Mouse (Mus musculus): ENCODE data around the gene Myo6. TPM values are rescaled to one million over a fixed set of nuclear protein-coding genes. Genes with fewer than 3 reads are reported as not detected.

The Myo6 gene
- total RNA-seq (2021), result 10 to 100 TPM; 25.1 to 32.3 TPM
- long read RNA-seq, experiment 1, partial matches to known transcripts, result 5 of 11 reads
- long read RNA-seq, experiment 1, other reads (novel, unspliced or antisense), result 6 of 11 reads
- long read RNA-seq, experiment 2, partial matches to known transcripts, result 0 of 6 reads
- long read RNA-seq, experiment 2, other reads (novel, unspliced or antisense), result 6 of 6 reads

- DNase-seq, result peak; percentile 99
Measured at GRCm38 (mm10) chr9:80164611-80165474, at the start of gene Myo6. TSS of gene Myo6 (plus strand) at chr9:80165031.

GRCm38 (mm10) chr9:80145992-80146587, 18.7 kb upstream of the Myo6 start:
- DNase-seq, result no peak

DNA sequence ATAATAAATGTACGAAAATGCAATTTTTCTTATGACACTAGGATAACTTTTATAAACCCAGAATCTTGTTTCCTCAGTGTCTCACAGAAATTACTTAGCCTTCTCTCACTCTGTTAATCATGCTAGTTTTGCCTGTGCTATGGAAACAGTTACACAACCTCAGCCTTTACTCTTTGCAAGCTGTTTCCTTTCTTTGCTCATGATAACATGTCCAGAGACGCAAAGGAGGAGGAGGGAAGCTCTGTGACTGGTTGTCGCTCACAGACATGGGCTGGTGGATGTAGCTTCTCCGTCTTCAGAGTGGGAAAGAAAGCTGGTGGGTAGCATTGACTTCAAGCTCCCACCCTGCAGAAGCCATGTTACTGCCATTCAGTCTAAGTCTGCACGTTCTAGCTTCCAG, 15.2 kb upstream of the Myo6 start:
- DNase-seq, result no peak

DNA sequence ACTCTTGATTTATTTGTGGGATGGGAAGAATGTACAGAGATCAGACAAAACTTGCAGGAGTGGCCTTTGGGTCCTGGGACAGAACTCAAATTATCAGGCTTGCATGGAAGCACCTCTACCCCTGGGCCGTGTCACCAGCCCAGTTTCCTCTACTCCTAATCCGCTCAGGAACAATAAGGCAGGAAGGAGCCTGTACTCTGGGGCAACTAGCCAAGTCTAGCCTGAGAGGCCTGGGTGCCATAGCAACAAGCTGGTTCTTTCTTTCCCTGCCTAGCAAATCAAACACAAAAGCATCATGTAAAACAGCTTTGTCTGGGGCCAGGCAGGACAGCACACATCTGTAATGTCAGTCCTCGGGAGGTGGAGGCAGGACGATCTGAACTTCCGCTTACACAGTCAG, 9.6 kb upstream of the Myo6 start:
- peak; percentile 50 for DNase-seq

DNA sequence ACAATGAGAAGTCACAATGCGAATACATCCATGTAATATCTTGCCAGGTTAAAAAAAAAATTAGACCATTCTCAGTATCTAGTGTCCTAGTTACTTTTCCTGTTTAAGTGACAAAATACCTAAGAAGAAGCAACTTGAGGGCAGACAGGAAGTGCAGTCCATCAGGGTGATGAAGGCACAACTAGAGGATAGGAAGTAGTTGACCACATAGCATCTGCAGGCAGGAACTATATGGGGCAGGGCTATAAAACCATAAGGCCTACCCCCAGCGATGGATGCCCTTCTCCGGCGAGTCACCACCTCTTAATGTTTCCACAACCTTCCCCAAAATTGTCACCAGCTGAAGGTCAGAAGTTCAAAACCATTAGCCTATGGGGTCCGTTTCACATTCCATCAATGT, 8.1 kb upstream of the Myo6 start:
- no peak for DNase-seq

- DNase-seq, result no peak
Measured at GRCm38 (mm10) chr9:80157840-80158465, 6.9 kb upstream of the Myo6 start.

GRCm38 (mm10) chr9:80158937-80159336, 5.9 kb upstream of the Myo6 start:
- no peak for DNase-seq

GRCm38 (mm10) chr9:80161451-80161850, 3.4 kb upstream of the Myo6 start:
- DNase-seq, result no peak

DNA sequence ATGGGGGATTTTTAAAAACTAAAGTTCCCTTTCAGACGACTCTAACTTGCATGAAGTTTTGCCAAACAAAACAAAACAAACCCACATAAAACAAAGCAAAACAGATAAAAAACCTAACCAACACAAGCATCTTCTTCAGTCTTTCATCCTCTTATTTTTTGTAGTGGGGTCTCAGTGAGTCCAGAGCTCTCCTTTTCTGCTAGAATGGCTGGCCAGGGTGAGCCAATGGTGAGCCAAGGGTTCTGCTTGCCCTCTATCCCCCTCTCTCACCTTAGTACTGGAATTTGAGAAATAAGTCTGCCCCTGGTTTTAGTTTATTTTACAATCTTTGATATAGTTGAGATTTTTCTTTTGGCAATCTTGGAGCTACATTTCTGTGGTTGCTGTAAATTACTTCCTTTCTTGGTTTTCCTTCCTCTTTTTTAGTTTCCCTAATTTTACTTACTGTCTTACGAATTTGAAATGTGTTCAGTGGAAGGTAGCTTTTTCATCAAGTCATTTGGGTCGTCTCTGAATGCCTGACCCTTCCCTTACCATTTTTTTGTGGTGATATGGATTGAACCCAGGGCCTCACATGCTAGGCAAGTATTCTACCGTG, 1.6 kb upstream of the Myo6 start:
- no peak for DNase-seq

GRCm38 (mm10) chr9:80164191-80164590, 640 bp upstream of the Myo6 start:
- no peak for DNase-seq

DNA sequence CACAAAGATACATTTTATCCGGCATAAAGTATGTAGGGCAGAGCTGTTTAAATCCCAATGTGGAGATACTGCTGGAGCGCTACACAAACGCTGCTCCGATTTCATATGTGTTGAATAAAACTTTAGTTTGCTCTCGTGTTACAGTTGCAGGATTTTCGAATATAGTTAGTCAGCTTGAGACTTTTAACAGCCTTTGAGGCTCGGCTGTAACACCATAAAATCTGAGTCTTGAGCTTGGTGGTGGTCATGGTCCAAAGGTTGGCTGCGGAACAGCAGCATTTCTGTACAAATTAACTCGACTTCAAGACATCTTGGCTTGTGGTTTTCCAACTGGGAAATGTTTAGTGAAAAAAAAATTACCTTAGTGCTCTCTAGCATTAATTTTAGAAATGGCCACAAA, 859 bp downstream of the Myo6 start:
- no peak for DNase-seq

DNA sequence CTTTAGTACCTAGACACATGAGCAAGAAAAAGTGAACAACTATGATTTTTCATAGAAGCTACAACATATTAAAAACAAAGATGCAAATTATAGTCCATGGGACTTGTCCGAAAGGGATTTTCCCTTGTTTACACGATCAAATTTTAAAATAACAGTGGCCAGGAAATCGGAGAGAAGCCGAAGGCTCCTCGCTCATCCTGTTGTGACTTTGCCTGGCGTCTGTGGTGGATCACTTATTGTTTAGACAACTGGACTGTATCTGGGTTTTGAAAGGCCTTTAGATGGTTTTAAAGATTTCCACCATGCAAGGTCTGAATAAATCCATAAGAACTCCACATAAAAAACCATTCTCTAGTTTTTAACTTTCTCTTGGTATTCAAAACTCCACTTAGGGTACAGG, 1.6 kb downstream of the Myo6 start:
- DNase-seq, result no peak

DNA sequence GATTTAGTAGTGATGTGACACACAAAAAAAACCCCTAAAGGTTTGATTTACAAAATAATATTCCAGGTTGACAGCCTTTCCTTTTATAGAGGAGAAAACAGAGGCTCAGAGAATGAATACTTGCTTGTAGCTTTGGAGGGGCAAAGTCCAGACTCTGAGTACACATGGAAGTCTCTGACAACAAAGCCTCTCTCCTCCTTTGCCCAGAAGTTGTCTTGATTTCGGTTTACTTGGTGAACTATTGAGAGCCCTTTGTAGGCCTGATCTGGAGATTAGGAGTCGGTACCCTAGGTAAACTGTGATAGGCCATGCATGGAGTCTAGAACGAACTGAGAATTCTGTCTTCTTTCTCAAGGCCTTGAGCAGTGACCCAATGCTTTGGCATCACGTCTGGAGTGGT, 2.3 kb downstream of the Myo6 start:
- no peak for DNase-seq

- no peak for DNase-seq
Measured at GRCm38 (mm10) chr9:80169551-80169950, 4.7 kb downstream of the Myo6 start.

DNA sequence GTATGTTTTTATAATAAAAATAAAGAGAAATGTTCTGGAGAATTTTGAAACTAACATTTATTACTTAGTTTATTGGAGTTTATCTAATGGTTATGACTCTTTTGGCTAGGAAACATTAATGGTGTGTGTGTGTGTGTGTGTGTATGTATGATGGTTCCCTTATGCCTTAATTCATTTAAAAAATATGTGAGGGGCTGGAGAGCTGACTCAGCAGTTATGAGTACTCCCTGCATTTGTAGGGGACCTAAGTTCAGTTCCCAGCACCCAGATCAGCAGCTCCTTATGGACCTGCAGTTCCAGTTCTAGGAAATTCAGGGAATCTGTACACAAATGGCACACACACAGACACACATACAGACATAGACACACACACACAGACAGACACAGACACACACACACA, 6.4 kb downstream of the Myo6 start:
- no peak for DNase-seq

DNA sequence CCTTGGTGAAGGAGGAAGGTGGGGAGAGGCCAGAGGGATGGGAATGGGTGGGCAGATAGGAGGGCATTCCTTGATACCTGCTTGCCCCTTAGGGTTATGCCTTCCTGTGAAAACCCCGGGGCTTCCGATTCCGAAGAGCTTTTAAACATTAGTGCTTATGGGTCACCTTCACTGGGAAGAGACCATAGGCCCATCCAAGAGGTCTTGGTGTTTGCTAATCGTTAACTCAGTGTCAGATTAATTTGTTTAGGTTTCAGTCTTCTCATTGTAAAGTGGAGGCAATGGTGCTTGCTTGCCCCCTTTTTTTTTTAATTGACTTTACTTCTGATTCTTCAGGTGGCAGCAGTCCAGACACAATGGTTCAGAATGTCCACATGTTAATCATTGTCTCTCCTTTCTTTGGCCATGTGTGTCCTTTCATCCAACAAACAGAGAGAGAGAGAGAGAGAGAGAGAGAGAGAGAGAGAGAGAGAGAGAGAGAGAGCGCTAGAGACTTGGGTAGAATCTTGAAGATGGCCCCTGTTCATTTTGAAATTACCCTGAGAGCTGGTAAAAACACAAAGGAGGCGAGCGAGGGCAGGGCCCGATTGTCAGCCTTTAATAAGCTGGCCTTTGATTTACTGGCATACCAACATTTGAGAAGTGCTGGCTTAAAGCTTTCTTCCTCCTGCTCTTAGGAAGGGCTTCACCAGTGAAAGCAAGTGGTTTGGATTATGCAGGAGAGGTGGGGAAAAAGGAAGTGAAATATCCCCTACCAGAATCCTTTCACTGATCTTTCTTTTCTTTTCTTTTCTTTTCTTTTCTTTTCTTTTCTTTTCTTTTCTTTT, 7.8 kb downstream of the Myo6 start:
- DNase-seq, result no peak

DNA sequence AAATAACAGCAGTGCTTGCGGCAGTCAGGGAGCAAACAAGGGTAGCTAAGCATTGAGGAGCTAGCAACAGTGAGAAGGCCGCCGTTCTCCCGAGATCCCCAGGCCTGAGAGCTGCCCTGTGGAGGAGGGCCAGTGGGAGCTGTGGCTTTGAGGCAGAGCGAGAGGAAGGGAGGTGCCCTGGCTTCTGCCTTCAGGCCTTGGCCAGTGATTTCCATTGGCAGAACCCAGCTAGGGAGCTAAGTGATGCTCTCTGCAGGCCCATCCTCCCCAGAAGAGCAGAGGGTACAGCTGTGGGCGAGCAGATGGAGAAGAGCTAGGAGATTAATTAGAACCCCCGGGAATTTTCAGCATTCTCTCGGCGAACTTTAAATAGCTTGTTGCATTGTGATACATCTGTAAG, 8.8 kb downstream of the Myo6 start:
- no peak for DNase-seq

- no peak for DNase-seq
Measured at GRCm38 (mm10) chr9:80176696-80177478, 12.1 kb downstream of the Myo6 start.

DNA sequence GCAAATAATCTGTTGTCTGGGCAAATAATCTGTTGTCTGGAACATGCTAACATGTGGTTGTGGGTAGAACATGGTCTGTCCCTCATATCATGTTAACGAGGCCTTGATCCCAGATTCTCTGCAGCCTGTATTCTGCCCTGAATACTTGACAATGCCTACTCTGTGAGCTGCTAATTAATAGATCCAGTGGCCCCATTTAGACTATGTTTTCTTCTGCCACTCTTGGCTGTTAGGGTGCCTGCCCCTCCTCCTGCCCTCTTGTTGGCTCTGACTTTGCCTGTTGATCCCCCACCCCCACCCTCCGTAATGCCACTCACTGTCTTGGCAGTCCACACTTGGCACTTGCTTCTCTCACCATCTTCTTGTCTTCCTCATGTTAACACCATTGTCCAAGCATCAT, 13.8 kb downstream of the Myo6 start:
- no peak for DNase-seq

GRCm38 (mm10) chr9:80179688-80180087, 14.9 kb downstream of the Myo6 start:
- DNase-seq, result no peak

- no peak for DNase-seq
Measured at GRCm38 (mm10) chr9:80180771-80181170, 15.9 kb downstream of the Myo6 start.
